Mouse (Mus musculus) hindlimb bud, embryonic 11.5 days (tissue): ENCODE results near the gene Zdhhc14.

Experiments used
- DNase-seq: peaks from one replicate; pipeline ENCODE4 v3.0.0-alpha.2; 2012; ENCODE audit warnings: low read depth, low spot score; ENCODE audit errors: extremely low spot score

Zdhhc14 gene

GRCm38 (mm10) chr17:5503981-5504760, 11.8 kb downstream of the Zdhhc14 start:
- no peak for DNase-seq

DNA sequence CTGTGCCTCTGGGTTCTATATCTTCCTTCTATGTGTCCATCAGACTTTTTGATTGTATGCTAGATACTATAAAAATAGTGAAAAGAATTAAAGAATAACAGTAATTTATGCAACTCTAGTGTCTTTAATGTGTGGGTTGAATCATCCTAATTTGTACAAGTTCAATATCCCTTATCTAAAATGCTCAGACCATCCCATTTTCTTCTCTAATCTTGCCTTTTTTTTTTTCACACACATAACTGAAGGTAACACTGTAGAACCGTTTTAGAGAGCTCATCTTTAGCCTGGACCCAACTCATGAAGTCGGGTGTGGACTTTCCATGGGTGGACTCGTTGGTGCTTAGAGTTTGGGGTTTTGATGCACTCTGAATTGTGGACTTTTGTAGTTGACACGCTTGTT, 12.6 kb downstream of the Zdhhc14 start:
- DNase-seq = no peak

DNA sequence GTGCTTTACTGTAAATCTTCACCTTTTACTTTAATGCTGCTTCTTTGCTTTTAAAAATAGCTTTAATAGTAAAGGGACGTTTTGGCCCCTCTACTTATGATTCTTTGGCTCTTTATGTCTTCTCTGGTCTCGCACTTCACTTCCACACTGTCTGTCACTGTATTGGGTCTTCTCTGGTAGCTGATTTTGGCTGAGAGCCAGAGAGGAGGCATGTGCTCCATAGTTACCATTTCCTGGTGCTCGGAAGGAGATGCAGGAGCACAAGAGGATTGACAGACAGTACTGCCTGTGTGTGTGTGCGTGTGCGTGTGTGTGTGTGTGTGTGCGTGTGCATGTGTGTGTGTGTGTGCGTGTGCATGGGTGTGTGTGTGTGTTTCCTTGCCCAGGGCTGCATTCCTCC, 14.2 kb downstream of the Zdhhc14 start:
- no peak for DNase-seq

DNA sequence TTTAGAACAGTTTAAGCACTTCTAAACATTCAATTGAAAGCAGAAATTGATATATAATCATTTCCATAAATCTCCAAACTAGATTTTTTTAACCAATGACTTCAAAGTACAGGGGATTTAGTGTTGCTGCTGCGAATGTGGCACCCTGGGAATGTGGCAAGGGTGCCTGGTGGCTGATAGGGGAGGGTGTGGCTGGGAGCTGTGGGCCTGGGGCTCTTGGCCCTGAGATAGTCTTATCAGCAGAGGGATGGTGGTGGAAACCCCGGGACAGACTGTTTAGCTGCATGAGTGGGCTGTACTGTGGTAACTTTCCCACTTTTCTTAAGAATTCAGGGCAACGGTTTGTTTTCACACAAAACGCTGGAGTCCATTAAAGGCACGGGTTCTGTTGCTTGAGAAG, 14.6 kb downstream of the Zdhhc14 start:
- DNase-seq = no peak

GRCm38 (mm10) chr17:5508030-5508429, 15.7 kb downstream of the Zdhhc14 start:
- no peak for DNase-seq

GRCm38 (mm10) chr17:5510564-5510963, 18.2 kb downstream of the Zdhhc14 start:
- no peak for DNase-seq

DNA sequence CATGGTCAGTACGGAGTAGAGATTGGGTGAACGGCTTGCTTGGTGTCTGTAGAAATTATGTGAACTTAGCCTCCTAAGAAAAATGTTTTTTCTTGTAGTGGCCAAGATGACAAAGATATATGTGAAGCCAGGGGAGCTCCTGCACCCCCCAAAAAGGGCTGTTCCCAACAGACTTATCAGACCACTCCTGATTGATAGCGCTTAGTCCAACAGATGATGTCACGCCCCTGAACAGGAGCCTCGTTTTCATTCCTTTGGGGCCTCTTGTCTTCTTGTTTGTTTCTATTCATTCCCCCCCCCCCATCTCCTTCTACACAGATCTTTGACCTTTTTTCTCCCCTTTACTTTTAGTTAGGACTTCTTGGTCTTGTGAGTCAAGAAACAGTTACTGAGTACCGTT, 19.4 kb downstream of the Zdhhc14 start:
- no peak for DNase-seq

- no peak for DNase-seq
Measured at GRCm38 (mm10) chr17:5519466-5519865, 27.1 kb downstream of the Zdhhc14 start.

DNA sequence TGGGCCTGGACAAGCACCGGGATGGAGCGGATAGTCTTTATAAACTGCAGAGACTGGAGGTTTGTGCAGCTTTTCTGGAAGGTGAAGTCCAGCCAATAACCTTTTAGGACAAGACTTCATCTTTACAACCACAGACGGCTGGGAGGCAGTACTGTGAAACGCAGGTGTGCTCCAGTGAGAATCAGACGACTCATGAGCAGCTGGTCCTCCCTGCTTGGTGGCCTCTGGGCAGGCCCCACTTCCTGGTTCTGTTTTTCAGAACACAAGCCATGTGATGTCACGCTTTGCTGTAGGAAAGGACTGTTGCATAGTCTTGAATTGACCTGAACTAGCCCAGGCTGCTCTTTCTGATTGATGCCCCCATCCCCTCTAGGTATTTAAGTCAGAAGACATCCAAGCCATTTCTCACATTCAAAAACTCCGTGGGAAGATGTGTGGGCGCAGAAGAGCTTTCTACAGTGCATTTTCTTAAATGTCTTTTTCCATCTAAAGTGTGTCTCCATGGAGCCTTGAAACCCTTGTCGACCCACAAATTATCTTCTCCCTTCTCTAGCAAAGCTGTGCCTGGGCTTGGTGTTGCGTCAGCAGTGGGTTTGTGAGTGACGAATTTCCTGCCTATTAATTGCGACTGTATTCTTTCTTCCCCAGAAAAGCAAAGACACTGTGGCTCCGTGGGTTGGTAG, 27.7 kb downstream of the Zdhhc14 start:
- DNase-seq = no peak

DNA sequence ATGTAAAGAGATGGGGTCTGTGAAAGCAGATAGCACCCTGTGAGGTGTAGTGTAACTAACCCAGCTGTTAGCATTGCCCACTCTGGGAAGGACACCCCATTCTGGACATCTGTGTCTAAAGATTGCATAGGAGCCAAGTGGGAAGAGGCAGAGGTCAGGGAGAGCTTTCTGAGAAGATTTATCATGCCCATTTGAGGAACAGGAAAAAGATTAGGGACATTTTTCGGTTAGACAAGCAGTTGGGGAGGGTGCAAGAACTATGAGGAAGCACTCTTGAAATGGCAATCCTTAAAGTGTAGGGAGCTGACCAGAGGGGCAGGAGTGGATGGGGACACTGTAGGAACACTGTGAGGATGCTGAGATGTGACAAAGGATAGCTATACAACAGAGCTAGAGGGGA, 29.2 kb downstream of the Zdhhc14 start:
- DNase-seq = no peak

DNA sequence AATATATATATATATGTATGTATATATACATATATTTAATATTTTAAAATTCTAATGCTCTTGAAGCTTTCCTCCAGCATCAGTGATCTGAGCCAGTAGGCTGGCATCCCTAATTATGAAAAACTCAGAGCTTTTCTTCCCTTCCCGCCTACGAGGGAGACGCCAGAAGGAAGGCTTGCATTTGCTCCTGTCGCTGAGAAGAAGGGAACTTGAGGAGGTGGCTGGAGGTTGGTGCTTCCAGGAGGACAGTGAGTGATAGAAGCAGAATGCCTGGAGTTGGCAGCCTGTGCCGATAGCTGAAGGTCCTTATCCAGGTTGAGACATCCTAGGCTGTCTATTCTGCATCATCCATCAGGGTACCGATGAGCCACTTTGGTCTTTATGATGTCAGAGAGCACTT, 37.2 kb downstream of the Zdhhc14 start:
- no peak for DNase-seq

DNA sequence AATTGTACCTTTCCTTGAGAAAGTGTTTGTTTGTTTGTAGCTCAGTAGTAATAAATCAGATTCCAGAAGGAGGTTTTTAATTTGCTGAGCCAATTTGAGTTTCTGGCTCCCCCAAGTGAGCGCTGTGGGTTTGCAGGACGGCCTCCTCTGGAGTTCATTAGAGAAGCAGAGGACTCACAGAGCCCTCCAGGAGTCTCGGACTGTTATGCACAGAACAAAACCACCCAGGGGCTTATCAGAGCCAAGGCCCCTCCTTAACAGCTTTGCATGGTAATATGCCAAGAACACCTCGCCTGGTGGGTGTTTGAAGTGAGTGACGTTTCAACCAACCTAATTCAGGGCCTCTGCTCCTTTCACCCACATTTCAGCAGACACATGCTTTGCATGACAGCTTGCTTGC, 40.5 kb downstream of the Zdhhc14 start:
- DNase-seq = no peak

DNA sequence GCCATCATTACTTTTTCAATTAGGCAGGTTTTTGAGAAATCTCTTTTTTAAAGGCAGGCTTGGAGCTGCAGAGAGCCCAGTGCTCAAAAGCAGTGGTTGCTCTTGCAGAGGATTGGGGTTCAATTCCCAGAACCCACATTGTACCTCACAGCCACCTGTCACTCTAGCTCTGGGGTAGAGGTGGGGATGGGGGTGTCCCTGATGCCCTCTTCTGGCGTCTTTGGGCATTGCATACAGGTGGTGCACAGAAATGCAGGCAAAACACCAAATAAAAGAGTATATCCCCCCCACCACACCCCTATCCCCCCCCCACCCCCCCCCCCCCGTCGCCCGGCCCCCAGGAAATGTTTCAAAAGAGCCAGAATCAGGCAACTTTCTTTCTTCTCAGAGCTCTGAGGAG, 43.0 kb downstream of the Zdhhc14 start:
- DNase-seq = no peak

DNA sequence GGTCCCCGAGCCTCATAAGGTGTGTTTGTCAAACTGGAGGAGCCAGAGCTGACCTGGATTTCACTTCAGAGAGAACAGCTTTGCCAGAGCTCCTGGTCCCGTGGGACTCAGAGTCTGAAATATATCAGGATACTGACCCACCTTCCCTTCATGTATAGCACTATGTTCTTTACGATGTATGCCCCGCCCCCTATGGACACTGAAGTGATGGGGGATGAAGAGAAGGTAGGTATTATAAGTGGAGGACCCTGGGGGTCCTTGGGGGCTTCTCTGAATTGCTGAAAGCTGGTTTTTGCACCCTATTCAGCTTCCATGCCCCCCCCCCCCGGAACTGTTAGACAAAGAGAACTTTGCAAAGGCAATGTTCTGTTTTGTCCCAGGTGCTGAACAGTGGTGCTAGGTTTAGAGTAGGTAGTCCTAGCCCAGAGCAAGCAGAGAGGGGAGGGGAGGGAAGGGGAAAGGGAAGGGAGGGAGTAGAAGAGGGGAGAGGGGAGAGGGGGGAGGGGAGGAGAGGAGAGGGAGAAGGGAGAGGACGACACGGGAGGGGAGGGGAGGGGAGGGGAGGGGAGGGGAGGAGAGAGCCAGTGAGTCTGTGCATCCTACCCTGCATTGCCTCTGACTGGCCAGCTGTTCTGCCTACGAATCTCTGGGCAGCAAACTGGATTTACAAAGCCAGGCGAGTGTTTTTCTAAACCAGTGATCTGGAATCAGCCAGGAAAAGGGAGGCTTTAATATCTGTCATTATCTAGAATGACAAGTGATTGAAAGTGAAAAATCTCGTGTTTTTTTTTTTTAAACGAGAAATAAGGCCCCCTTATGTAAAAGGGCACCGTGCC, 44.1 kb downstream of the Zdhhc14 start:
- DNase-seq = no peak

DNA sequence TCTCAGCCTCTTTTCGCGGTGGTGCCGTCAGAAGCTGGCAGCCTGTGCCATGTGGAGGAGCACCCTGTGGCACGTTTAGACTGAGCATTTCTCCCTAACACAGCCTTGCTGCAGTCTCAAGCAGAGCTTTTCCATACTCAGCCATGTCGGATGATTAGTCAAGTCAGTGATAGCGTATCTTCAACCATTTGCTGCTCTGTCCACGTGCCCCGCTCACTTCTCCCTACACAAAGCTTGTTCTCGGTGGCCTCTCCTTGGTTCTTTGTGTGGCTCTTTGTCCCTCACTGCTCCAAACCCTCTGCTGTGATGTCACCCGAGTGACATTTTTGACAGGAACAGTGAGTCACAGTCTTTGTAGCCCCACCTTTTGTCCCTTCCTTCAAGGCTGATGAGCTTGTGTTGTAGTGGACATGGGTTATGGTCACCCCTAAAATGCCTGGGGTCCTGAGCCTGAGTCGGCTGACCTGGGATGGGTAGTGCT, 44.8 kb downstream of the Zdhhc14 start:
- DNase-seq = no peak

- DNase-seq = no peak
Measured at GRCm38 (mm10) chr17:5542177-5542576, 49.8 kb downstream of the Zdhhc14 start.

DNA sequence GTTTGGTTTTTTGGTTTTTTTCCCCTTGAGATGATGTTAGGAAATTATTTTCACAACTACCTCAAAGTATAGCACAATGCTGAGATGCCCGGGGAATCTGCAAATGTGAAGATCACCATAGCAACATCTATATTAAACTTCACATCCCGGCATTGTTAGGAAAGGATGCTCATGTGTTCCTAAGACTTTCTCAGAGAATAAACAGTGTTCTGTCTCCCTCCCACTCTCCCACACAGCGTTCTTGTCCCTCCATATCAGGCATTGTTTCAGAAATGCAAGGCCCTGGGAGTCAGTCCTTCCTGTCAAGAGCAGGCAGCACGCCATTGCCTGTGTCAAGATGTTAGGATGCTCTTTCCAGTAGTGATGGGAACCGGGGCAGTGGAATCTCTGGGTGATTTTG, 51.7 kb downstream of the Zdhhc14 start:
- no peak for DNase-seq

GRCm38 (mm10) chr17:5545065-5545464, 52.7 kb downstream of the Zdhhc14 start:
- no peak for DNase-seq

- no peak for DNase-seq
Measured at GRCm38 (mm10) chr17:5548546-5548945, 56.2 kb downstream of the Zdhhc14 start.

DNA sequence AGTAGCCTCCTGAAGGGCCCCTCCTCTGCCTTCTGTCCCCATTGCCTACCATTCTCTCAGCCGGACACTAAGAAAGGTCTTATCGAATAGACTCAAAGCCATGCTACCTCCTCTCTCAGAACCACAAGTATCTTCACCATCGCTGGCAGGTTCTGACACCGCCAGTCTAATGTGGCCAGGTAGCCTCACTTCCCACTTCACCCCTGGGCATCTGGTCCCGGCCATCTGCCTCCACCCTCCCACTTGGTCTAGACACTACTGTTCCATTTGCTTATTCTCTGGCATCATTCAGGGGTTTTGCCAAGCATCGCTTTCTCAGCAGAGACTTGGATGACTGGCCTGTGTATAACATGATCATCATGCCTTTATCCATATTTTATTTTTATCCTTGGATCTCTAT, 57.1 kb downstream of the Zdhhc14 start:
- no peak for DNase-seq

DNA sequence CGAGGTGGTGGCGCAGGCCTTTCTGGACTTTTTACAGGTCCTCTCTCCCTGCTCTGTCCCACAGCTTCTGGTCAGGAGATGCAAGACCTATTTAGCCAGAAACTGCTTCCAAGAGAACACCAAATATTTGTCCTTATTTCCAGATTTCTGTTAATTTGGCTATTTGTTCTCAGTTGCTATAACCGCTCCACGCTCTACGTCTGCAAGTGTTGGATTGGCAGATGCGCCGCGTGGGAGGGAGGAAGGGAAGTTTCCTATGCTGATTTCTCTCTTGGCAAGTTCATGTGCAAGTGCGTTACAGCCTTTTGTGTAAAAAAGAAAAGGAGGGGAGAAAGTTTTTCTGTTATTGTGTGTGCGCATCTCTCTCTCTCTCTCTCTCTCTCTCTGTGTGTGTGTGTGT, 58.1 kb downstream of the Zdhhc14 start:
- DNase-seq = no peak

DNA sequence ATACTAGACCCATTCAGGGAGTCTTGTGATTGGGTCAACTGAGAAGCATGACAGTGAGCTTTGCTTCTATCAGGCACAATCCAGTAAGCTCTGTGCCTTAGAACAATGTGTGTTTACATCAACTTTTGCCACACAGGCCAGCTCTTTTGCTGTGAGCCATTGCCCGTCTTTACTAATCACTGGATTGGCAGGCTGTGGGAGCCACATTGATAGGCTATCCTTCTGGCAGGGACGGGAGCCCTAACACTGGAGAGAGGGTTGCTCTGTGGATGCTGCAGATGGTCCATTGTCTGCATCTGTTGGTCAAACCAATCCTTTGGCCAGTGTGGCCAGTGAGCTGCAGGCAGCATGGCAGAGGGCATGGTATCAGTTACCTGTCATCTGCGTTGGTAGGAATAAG, 58.8 kb downstream of the Zdhhc14 start:
- DNase-seq = no peak
